Mouse (Mus musculus): ENCODE data around the gene Fmo5. TPM values are rescaled to one million over a fixed set of nuclear protein-coding genes. Genes with fewer than 3 reads are reported as not detected.

Gene Fmo5
- total and polyA plus RNA-seq, 3 experiments = 0.39 to 0.55 (median 0.40) TPM

GRCm38 (mm10) chr3:97642001-97642400 lies 13.4 kb downstream of the Fmo5 start:
- TF ChIP-seq ETS1 (conservative IDR thresholded peaks at IDR 0.05; ENCODE audit: low read depth, low read length) = no peak
- no peak for TF ChIP-seq NELFE (IDR thresholded peaks at IDR 0.05; ENCODE audit: low read depth, low read length)
- TF ChIP-seq USF1 (IDR thresholded peaks at IDR 0.05; ENCODE audit: low read depth, low read length) = no peak
- no peak for TF ChIP-seq MYC (IDR thresholded peaks at IDR 0.05; ENCODE audit: low read depth, low read length)
- TF ChIP-seq RAD21 (IDR thresholded peaks at IDR 0.05; ENCODE audit: low read depth, low read length) = no peak
- no peak for TF ChIP-seq MAZ (IDR thresholded peaks at IDR 0.05; ENCODE audit: low read depth, low read length)
- no peak for TF ChIP-seq SMC3 (IDR thresholded peaks at IDR 0.05; ENCODE audit: low read depth, low read length)
- H3K79me2 ChIP-seq (replicated peaks; ENCODE audit: control insufficient read depth, extremely low read depth, insufficient read depth, poor library complexity, severe bottlenecking) = no peaks in the 10 kb centered on the region
- H3K36me3 ChIP-seq (replicated peaks in 1 of 2; ENCODE audit: control insufficient read depth in 1 of 2, insufficient read depth in 1 of 2, low read length in 1 of 2) = no peaks in the 10 kb centered on the region
- H3K27ac ChIP-seq (ENCODE audit: insufficient read depth, low read depth) = no peak overlapping the region
- H3K9me3 ChIP-seq (replicated peaks; ENCODE audit: low read length) = no peaks in the 10 kb centered on the region
- dilution Hi-C loops (cut with MboI; ENCODE audit: extremely low pct_ligation_motif_present, extremely low pct_unique_long_range_greater_than_20kb, low sequenced_read_pairs) (no loop called here), in situ Hi-C loops (cut with MboI; ENCODE audit: low pct_ligation_motif_present, low pct_unique_long_range_greater_than_20kb, low sequenced_read_pairs) (no loop called here)
- H3K4me3 ChIP-seq (replicated peaks in 1 of 3; ENCODE audit: low read depth in 2 of 3, low read length in 2 of 3, poor library complexity in 1 of 3) = no peak overlapping the region
- H3K4me2 ChIP-seq (ENCODE audit: insufficient read depth, low read depth, poor library complexity, severe bottlenecking) = no peak overlapping the region
- no peaks in the 10 kb centered on the region for H3K27me3 ChIP-seq (replicated peaks)
- no peaks in the 10 kb centered on the region for H3K4me1 ChIP-seq (ENCODE audit: control insufficient read depth in 1 of 2, insufficient read depth in 2 of 2)
- H3K9ac ChIP-seq (ENCODE audit: insufficient read depth, low read depth) = no peak overlapping the region
- DNase-seq (ENCODE audit: extremely low read depth) = no peak

GRCm38 (mm10) chr3:97648518-97648917 lies 19.9 kb downstream of the Fmo5 start:
- no peak overlapping the region for H3K4me3 ChIP-seq (replicated peaks in 1 of 3; ENCODE audit: low read depth in 2 of 3, low read length in 2 of 3, poor library complexity in 1 of 3)
- dilution Hi-C loops (cut with MboI; ENCODE audit: extremely low pct_ligation_motif_present, extremely low pct_unique_long_range_greater_than_20kb, low sequenced_read_pairs) (no loop called here), in situ Hi-C loops (cut with MboI; ENCODE audit: low pct_ligation_motif_present, low pct_unique_long_range_greater_than_20kb, low sequenced_read_pairs) (no loop called here)
- no peaks in the 10 kb centered on the region for H3K79me2 ChIP-seq (replicated peaks; ENCODE audit: control insufficient read depth, extremely low read depth, insufficient read depth, poor library complexity, severe bottlenecking)
- peaks cover 4% of the 10 kb centered on the region for H3K27me3 ChIP-seq (replicated peaks)
- no peak overlapping the region for H3K4me2 ChIP-seq (ENCODE audit: insufficient read depth, low read depth, poor library complexity, severe bottlenecking)
- no peak for DNase-seq (ENCODE audit: extremely low read depth)
- TF ChIP-seq JUND (conservative IDR thresholded peaks at IDR 0.05; ENCODE audit: low read depth, low read length) = no peak
- no peak for TF ChIP-seq E2F4 (IDR thresholded peaks at IDR 0.05; ENCODE audit: insufficient replicate concordance, low read depth, low read length)
- TF ChIP-seq CHD2 (IDR thresholded peaks at IDR 0.05; ENCODE audit: low read length) = no peak
- TF ChIP-seq TCF12 (IDR thresholded peaks at IDR 0.05; ENCODE audit: low read depth, low read length) = no peak
- TF ChIP-seq MXI1 (IDR thresholded peaks at IDR 0.05; ENCODE audit: low read depth, low read length) = no peak
- TF ChIP-seq CTCF (conservative IDR thresholded peaks at IDR 0.05 in 1 of 2, IDR thresholded peaks at IDR 0.05 in 1 of 2; ENCODE audit: low read depth in 2 of 2, low read length in 2 of 2) = no peak
- no peak for TF ChIP-seq GABPA (IDR thresholded peaks at IDR 0.05; ENCODE audit: insufficient replicate concordance, low read depth, low read length)
- TF ChIP-seq MYC (IDR thresholded peaks at IDR 0.05; ENCODE audit: low read depth, low read length) = no peak
- TF ChIP-seq ZNF384 (IDR thresholded peaks at IDR 0.05; ENCODE audit: low read depth, low read length) = no peak
- no peak for TF ChIP-seq RAD21 (IDR thresholded peaks at IDR 0.05; ENCODE audit: low read depth, low read length)
- no peak for TF ChIP-seq BHLHE40 (IDR thresholded peaks at IDR 0.05; ENCODE audit: low read depth, low read length)
- TF ChIP-seq ZC3H11A (IDR thresholded peaks at IDR 0.05; ENCODE audit: low read depth, low read length) = no peak
- TF ChIP-seq MAZ (IDR thresholded peaks at IDR 0.05; ENCODE audit: low read depth, low read length) = no peak
- TF ChIP-seq RCOR1 (conservative IDR thresholded peaks at IDR 0.05; ENCODE audit: low read depth, low read length) = no peak
- TF ChIP-seq KAT2A (IDR thresholded peaks at IDR 0.05; ENCODE audit: insufficient replicate concordance, low read length) = no peak
- no peak for TF ChIP-seq UBTF (IDR thresholded peaks at IDR 0.05; ENCODE audit: low read depth, low read length)
- TF ChIP-seq USF1 (IDR thresholded peaks at IDR 0.05; ENCODE audit: low read depth, low read length) = no peak
- TF ChIP-seq NRF1 (IDR thresholded peaks at IDR 0.05; ENCODE audit: low read depth, low read length) = no peak
- H3K9me3 ChIP-seq (replicated peaks; ENCODE audit: low read length) = no peaks in the 10 kb centered on the region
- no peak overlapping the region for H3K27ac ChIP-seq (ENCODE audit: insufficient read depth, low read depth)
- no peaks in the 10 kb centered on the region for H3K36me3 ChIP-seq (replicated peaks in 1 of 2; ENCODE audit: control insufficient read depth in 1 of 2, insufficient read depth in 1 of 2, low read length in 1 of 2)
- no peaks in the 10 kb centered on the region for H3K4me1 ChIP-seq (ENCODE audit: control insufficient read depth in 1 of 2, insufficient read depth in 2 of 2)
- H3K9ac ChIP-seq (ENCODE audit: insufficient read depth, low read depth) = no peak overlapping the region
